Mouse (Mus musculus): Measurements from ENCODE around the gene Tnfsf10. TPM values are rescaled to one million over a fixed set of nuclear protein-coding genes. Genes with fewer than 3 reads are reported as not detected.
A peak's percentile ranks its signal among the peaks of the same experiment; 100 is the strongest.

Tnfsf10 gene
- total RNA-seq, 2 experiments from 2014 or later = 0.70 to 3.8 TPM

- no peak for ATAC-seq (replicated peaks; ENCODE audit: low FRiP score, low TSS enrichment, poor library complexity, severe bottlenecking)
Measured at GRCm38 (mm10) chr3:27300451-27300850, 16.4 kb upstream of the Tnfsf10 start.

DNA sequence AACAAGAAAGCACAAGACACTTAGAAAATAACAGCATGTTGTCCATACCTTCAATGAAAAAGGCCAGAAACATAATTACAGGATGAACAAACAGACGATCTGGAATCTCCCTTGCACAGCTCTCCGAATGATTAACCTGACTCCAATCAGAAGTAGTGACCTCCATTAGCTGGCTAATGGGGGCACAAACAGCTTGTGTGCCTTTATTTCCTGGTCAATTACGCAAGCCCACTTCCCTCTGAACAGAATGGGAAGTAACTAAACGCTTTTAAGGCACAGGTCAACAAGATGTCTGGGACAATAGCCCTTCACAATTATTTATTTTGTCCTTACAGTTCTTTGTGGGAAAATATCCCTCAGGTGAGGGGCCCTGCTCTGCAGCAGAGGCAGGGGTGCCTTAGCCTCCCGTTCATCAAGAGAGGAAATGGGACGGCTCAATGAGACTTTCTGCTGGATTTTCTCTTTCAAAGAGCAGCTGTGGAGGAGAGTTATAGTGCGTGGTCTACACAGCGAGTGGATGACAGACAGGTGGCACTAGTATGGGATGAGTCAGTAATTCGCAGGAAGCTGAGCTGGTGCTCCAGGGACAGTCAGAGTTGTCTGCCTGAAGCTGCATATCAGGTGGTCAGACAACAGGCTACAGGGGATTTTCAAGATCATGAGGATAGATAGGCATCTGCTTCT is 14.3 kb upstream of the Tnfsf10 start:
- ATAC-seq (replicated peaks; ENCODE audit: low FRiP score, low TSS enrichment, poor library complexity, severe bottlenecking) = no peak

DNA sequence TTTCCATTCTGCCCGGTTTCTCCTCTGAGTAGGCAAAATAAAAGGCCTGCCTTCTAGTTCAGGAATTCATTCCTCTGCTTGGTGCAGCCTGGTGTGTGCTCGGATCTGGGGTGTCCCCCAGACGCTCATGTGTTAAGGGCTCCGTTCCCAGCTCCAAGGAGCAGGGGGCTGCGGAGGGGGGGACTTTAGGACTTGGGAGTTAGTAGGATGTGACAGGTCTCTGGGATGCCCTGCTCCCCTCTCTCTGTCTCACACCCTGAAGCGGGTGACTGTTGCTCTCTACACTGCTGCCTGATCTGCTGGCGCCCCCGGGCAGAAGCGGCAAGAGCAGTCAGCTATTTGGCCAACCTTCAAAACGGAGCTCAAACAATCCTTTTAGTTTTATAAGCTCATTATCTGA is 10.0 kb upstream of the Tnfsf10 start:
- no peak for ATAC-seq (replicated peaks; ENCODE audit: low FRiP score, low TSS enrichment, poor library complexity, severe bottlenecking)

GRCm38 (mm10) chr3:27310973-27311372 is 5.9 kb upstream of the Tnfsf10 start:
- no peak for ATAC-seq (replicated peaks; ENCODE audit: low FRiP score, low TSS enrichment, poor library complexity, severe bottlenecking)

- no peak for ATAC-seq (replicated peaks; ENCODE audit: low FRiP score, low TSS enrichment, poor library complexity, severe bottlenecking)
Measured at GRCm38 (mm10) chr3:27311475-27311874, 5.4 kb upstream of the Tnfsf10 start.

GRCm38 (mm10) chr3:27314506-27315164 is 2.2 kb upstream of the Tnfsf10 start:
- peak; percentile 46 for ATAC-seq (replicated peaks; ENCODE audit: low FRiP score, low TSS enrichment, poor library complexity, severe bottlenecking)

GRCm38 (mm10) chr3:27317288-27318024 is 628 bp downstream of the Tnfsf10 start:
- ATAC-seq (replicated peaks; ENCODE audit: low FRiP score, low TSS enrichment, poor library complexity, severe bottlenecking) = peak; percentile 36

- no peak for ATAC-seq (replicated peaks; ENCODE audit: low FRiP score, low TSS enrichment, poor library complexity, severe bottlenecking)
Measured at GRCm38 (mm10) chr3:27319650-27320049, 2.8 kb downstream of the Tnfsf10 start.

DNA sequence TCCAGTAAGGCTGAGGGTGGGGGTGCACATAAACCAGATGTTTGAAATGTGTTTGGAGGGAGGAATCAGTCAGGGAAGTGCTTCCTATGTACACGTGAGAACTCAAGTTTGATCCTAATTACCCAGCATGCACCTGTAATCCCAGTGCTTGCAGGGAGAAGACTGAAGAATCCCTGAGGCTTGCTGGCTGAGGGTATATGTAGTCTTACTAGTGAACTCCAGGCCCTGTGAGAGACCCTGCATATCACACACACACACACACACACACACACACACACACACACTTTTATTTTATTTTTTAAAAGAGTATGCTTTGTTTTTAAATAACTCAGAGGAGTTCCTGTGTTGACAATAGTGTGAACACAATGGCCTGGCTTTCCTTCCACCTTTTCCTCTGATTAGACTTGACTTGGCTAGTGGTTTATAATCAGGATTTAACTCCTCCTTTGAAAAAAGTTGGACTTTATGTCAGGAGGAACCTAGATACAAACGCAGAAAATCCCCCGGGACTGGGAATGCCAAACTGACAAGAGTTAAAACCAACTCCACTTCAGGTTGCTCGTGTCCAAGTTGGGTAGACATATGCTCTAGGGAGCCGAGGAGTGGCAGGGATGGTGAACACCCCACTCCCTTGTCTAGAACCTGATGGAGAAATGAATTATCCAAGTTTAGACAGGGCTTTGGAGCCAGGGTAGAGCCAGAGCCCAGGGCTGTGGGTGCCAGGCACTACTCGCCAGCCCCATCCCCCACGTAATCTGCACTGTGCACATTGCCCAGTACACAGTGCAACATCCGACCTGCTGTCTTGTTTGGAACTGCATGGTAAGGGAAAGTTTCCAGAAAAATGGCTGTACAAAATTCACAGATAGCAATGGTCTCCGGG is 4.0 kb downstream of the Tnfsf10 start:
- peak; percentile 88 for ATAC-seq (replicated peaks; ENCODE audit: low FRiP score, low TSS enrichment, poor library complexity, severe bottlenecking)

DNA sequence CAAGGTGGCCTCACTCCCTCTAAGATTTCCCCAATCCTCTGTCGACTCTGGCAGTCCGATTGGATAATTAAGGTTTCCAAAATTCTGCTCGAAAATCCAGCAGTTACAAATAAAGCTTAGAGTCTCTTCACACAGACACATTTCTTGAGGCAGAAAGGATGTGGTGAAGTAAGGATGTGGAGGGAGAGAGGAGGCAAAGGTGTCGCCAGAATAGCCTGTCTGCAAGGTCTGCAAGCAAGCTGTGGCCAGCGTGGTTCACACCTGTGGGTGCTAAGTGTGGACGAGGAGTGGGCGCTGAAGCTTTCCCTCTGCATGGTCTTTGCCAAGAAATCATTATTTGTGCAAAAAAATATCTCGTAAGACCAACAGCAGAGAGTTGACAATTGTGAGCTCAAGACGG is 5.8 kb downstream of the Tnfsf10 start:
- ATAC-seq (replicated peaks; ENCODE audit: low FRiP score, low TSS enrichment, poor library complexity, severe bottlenecking) = no peak

DNA sequence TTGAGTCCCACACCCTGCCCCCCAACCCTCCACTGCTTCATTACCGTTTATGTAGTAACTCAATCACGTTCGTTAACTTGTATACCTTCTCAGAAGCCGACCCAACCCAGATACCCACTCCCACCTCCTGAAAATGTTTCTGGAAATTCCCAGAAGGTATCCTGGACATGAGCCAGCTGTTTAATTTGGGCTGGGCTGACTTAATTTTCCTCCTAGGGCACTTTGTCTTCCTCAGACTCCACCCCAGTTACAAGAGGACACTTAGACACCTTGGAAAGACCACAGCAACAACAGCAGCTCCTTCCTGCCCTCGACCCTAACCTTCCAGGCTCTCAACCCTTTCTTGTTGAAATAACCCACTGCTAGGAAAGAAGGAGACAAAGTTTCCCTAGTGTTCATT is 6.7 kb downstream of the Tnfsf10 start:
- no peak for ATAC-seq (replicated peaks; ENCODE audit: low FRiP score, low TSS enrichment, poor library complexity, severe bottlenecking)

DNA sequence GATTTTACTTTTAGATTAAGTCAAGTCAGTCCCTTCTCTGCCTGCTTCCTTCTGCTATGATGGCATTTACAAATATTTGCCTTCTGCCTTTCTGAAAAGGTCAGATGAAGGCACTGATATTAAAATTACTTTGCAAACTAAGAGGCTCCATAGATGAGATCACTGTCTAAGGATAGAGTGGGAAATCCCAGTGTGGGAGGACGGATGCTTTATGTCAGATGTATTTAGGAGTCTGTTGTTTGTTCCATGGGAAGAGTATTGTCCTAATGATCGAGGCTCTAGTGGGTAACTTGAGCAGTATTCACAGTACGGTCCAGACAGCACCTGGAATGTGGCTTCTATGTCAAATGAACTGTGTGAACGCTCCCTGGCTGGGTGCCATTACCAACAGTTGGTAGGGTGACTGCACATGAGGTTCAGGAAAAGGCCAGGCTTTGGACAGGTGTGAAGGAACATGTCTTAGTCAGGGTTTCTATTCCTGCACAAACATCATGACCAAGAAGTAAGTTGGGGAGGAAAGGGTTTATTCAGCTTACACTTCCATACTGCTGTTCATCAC is 9.9 kb downstream of the Tnfsf10 start:
- no peak for ATAC-seq (replicated peaks; ENCODE audit: low FRiP score, low TSS enrichment, poor library complexity, severe bottlenecking)

DNA sequence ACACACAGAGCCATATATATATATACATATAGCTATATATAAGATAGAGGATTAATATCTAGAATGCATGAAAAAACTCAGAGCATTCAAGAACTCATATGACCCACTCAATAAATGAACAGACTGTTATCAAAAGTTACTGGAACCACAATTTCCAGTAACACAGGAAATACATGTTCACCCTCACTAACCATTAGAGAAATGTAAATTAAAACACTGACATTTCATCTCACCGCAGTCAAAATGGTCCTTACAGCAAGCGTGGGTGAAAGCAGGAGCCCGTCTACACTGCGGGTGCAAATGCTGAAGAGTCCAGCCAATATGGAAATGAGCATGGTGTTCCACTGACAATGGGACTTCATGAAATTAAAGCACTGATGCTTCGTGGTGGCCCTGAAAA is 13.9 kb downstream of the Tnfsf10 start:
- ATAC-seq (replicated peaks; ENCODE audit: low FRiP score, low TSS enrichment, poor library complexity, severe bottlenecking) = no peak

DNA sequence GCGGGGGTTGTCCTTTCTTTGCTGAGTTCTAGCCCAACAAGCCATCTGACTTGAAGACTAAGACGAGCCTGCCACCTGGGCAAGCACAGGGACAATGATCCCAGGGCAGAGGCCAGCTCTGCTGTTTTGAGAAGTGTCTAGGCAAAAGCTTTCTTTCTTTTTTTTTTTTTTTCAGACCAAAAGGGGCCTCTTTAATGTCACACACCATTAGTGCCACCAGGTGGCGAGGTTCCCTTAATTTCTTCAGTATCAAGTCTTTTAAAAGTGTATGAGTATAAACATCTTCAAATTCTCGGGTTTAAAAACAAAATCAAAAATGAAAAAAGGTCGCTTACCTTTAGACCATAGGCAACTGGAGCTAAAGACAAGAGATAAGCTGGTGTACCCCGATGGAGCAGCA is 21.6 kb downstream of the Tnfsf10 start:
- ATAC-seq (replicated peaks; ENCODE audit: low FRiP score, low TSS enrichment, poor library complexity, severe bottlenecking) = peak; percentile 68

DNA sequence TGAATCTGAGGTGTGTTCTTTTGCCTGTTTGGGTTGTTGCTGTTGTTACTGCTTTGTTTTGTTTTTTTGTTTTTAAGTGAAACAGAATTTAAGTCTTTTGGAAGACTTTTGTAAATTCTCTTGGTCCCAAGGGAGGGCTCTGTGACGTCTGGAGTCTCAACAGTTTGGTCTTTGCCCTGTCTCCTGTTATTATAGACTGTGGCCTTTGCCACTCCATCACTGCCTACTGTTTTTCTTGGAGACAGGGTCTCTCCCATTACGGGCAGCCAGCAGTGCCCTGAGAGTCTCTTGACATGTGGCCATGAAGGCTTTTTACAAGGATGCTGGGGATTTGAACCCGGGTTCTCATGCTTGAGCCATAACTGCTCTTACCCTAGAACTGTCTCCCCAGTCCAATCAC is 22.1 kb downstream of the Tnfsf10 start:
- ATAC-seq (replicated peaks; ENCODE audit: low FRiP score, low TSS enrichment, poor library complexity, severe bottlenecking) = no peak

GRCm38 (mm10) chr3:27340757-27341156 is 23.9 kb downstream of the Tnfsf10 start:
- ATAC-seq (replicated peaks; ENCODE audit: low FRiP score, low TSS enrichment, poor library complexity, severe bottlenecking) = no peak

DNA sequence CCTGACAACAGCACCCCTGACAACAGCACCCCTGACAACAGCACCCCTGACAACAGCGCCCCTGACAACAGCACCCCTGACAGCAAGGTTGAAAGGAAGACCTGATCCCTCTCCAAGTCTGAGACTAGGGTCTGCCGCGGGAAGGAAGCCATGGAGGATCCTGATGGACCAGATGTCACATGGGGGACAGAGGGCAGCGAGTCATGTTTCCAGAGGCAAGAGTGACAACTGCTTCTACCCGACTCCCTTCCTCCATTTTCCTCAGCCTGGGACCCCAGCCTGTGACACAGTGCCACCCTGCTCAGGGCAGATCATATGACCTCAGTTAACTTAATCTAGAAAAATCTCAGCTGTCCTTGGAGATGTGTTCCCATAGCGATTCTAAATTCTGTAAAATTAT is 25.6 kb downstream of the Tnfsf10 start:
- ATAC-seq (replicated peaks; ENCODE audit: low FRiP score, low TSS enrichment, poor library complexity, severe bottlenecking) = no peak

DNA sequence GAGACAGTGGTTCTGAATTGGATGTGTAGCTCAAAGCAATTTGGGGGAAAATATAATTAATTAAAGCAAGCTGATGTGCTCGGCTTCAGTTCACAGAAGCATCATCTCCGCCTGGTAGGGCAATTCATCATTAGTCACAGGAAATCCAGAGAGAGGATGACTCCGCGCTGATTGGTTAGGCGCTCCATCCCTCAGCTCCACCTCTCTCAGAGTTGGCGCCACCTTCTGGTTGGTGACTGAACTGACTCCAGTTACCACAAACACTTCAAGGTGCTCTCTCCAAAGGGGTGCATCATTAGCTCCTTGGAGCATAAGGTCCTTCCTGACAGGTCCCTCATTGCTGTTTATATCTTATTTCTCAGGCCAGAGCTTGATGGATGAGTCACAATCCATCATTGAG is 28.7 kb downstream of the Tnfsf10 start:
- ATAC-seq (replicated peaks; ENCODE audit: low FRiP score, low TSS enrichment, poor library complexity, severe bottlenecking) = peak; percentile 98

GRCm38 (mm10) chr3:27348462-27348861 is 31.6 kb downstream of the Tnfsf10 start:
- ATAC-seq (replicated peaks; ENCODE audit: low FRiP score, low TSS enrichment, poor library complexity, severe bottlenecking) = no peak
